Mouse (Mus musculus) thymus, adult 2 months (tissue): ENCODE measurements around the gene Opn1sw.

Source experiments
- CTCF ChIP-seq: fragments of 200-500 bp; IDR thresholded peaks from 2 replicates; pipeline ENCODE4 v1.5.1; 2012; ENCODE audit warnings: mild to moderate bottlenecking, control low read depth, low read length, moderate library complexity, borderline replicate concordance; ENCODE audit not compliant: control insufficient read depth, poor library complexity, insufficient read depth; ENCODE audit errors: extremely low read depth
- POLR2A ChIP-seq: fragments of 200-500 bp; IDR thresholded peaks from 2 replicates; pipeline ENCODE4 v1.6.1; 2012; ENCODE audit warnings: mild to moderate bottlenecking, low read length, control low read depth, moderate library complexity; ENCODE audit not compliant: control insufficient read depth, poor library complexity, insufficient read depth; ENCODE audit errors: extremely low read depth

GRCm38 (mm10) chr6:29426331-29426730 lies 38.1 kb upstream of the Opn1sw start:
- no peak for TF ChIP-seq CTCF
- no peak for TF ChIP-seq POLR2A
